Mouse (Mus musculus) forebrain, embryonic 10.5 days (tissue): ENCODE data around the gene Edem1. TPM values are rescaled to one million over a fixed set of nuclear protein-coding genes. Genes with fewer than 3 reads are reported as not detected.
"Not testable (repeated sequence)": the region's sequence is repeated elsewhere in the genome, so short reads cannot be mapped to it uniquely, and the experiment has no call there.

Experiments used
- DNase-seq: peaks from one replicate; pipeline ENCODE4 v3.0.0-alpha.2; 2017; ENCODE audit warnings: low spot score; ENCODE audit errors: extremely low spot score
- H3K27ac ChIP-seq: fragments of 300-500 bp; sonication (generic); 2 replicates; pipeline ENCODE4 v1.5.1; 2016; ENCODE audit warnings: mild to moderate bottlenecking
- H3K27me3 ChIP-seq: fragments of 300-500 bp; sonication (generic); 2 replicates; pipeline ENCODE4 v1.6.1; 2016; ENCODE audit warnings: mild to moderate bottlenecking; ENCODE audit not compliant: poor library complexity, severe bottlenecking
- H3K36me3 ChIP-seq: fragments of 300-500 bp; sonication (generic); replicated peaks from 2 replicates; pipeline ENCODE4 v1.6.1; 2016; ENCODE audit warnings: mild to moderate bottlenecking, moderate library complexity
- H3K4me1 ChIP-seq: fragments of 300-500 bp; sonication (generic); 2 replicates; pipeline ENCODE4 v1.6.1; 2016
- H3K4me3 ChIP-seq: fragments of 300-500 bp; sonication (generic); 2 replicates; pipeline ENCODE4 v1.5.1; 2016; ENCODE audit warnings: mild to moderate bottlenecking, moderate library complexity
- H3K9me3 ChIP-seq: fragments of 300-500 bp; sonication (generic); 2 replicates; pipeline ENCODE4 v1.6.1; 2016; ENCODE audit warnings: mild to moderate bottlenecking, moderate library complexity
- WGBS: fragments of 180-500 bp; shearing (Covaris S2); methylation state at CpG from one replicate; pipeline ENCODE4 v1.1.7; 2016; 5-methylcytosine and 5-hydroxymethylcytosine counted together
- polyA plus RNA-seq: library from polyadenylated mRNA; unstranded; fragments of >200 nt; fragmentation: Nextera tagmentation; extraction: Ambion mirVana; gene quantifications from 2 replicates; pipeline ENCODE4 v1.2.1, GENCODE M21; 2016

Edem1 gene
- polyA plus RNA-seq, 1 experiment from 2014 or later = 16.4 TPM

DNA sequence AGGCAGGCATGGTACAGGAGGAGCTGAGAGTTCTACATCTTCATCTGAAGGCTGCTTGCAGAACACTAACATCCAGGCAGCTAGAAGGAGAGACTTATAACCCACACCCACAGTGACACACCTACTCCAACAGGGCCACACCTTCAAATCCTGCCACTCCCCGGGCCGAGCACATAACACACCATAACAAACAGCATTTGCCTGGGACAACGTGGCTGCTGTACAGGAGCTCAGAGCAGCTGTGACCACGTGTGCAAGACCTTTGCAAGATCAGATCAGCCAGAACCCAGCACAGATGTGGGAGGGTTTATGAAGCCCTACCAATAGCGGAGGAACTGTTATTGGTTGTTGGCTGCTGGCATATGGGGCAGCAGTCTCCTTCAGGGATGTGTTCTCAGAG, 37.9 kb downstream of the Edem1 start:
- no peak overlapping the region for H3K27ac ChIP-seq
- DNase-seq = no peak
- H3K4me1 ChIP-seq = no peaks in the 10 kb centered on the region
- H3K27me3 ChIP-seq = no peaks in the 10 kb centered on the region
- WGBS = 75% methylated on average over 5 of the region's 5 CpGs
- peaks cover 4% of the 10 kb centered on the region for H3K36me3 ChIP-seq
- H3K4me3 ChIP-seq = no peak overlapping the region
- H3K9me3 ChIP-seq = peaks cover 3% of the 10 kb centered on the region; the same call in 1 of the 2 replicates

GRCm38 (mm10) chr6:108869031-108869430, 40.6 kb downstream of the Edem1 start:
- not testable (repeated sequence) for H3K27ac ChIP-seq, H3K4me3 ChIP-seq, DNase-seq, H3K4me1 ChIP-seq, H3K9me3 ChIP-seq, H3K36me3 ChIP-seq, H3K27me3 ChIP-seq
- 52% methylated on average over 2 of the region's 2 CpGs for WGBS

- H3K27me3 ChIP-seq = no peaks in the 10 kb centered on the region
- H3K27ac ChIP-seq = no peak overlapping the region
- H3K9me3 ChIP-seq = no peaks in the 10 kb centered on the region
- DNase-seq = no peak
- no peak overlapping the region for H3K4me3 ChIP-seq
- 89% methylated on average over 2 of the region's 2 CpGs for WGBS
- H3K36me3 ChIP-seq = no peaks in the 10 kb centered on the region
- H3K4me1 ChIP-seq = no peaks in the 10 kb centered on the region
These were observed 42.0 kb downstream of the Edem1 start for GRCm38 (mm10) chr6:108870421-108870820.

GRCm38 (mm10) chr6:108871251-108871650, 42.8 kb downstream of the Edem1 start:
- no peak for DNase-seq
- Histone ChIP-seq H3K36me3 (no peaks in the 10 kb centered on the region), H3K4me3 (no peak overlapping the region), H3K9me3 (no peaks in the 10 kb centered on the region), H3K27me3 (no peaks in the 10 kb centered on the region), H3K4me1 (peaks cover 6% of the 10 kb centered on the region), H3K27ac (no peak overlapping the region)
- 93% methylated on average over 4 of the region's 4 CpGs for WGBS

GRCm38 (mm10) chr6:108875344-108875743, 46.9 kb downstream of the Edem1 start:
- Histone ChIP-seq H3K27me3 (no peaks in the 10 kb centered on the region), H3K4me3 (no peak overlapping the region), H3K36me3 (no peaks in the 10 kb centered on the region), H3K27ac (no peak overlapping the region), H3K4me1 (peaks cover 10% of the 10 kb centered on the region), H3K9me3 (peaks cover 6% of the 10 kb centered on the region; the same call in 1 of the 2 replicates)
- DNase-seq = no peak
- WGBS = 91% methylated on average over 1 of the region's 1 CpGs

DNA sequence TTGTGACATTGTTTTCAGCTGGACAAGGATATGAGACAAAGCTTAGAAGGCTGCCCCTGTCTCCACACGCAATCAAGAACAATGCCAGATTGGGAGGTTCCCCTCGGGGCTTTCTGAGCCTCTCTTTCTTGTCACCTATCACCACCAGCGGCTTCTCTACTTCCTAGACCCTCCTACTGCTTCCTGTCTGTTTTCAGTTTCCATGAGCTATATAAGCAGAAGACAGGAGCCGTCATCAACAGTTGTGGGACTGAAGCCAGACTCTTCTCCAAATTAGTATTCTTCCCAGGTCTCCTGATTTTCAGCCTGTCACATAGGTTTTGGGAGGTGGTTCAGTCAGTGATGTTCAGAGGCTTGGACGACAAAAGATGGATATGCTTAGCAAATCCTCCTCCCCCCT, 47.6 kb downstream of the Edem1 start:
- Histone ChIP-seq H3K27ac (no peak overlapping the region), H3K4me1 (peaks cover 10% of the 10 kb centered on the region), H3K27me3 (no peaks in the 10 kb centered on the region), H3K4me3 (no peak overlapping the region), H3K9me3 (peaks cover 6% of the 10 kb centered on the region; the same call in 1 of the 2 replicates), H3K36me3 (no peaks in the 10 kb centered on the region)
- WGBS = 47% methylated on average over 5 of the region's 5 CpGs
- no peak for DNase-seq

DNA sequence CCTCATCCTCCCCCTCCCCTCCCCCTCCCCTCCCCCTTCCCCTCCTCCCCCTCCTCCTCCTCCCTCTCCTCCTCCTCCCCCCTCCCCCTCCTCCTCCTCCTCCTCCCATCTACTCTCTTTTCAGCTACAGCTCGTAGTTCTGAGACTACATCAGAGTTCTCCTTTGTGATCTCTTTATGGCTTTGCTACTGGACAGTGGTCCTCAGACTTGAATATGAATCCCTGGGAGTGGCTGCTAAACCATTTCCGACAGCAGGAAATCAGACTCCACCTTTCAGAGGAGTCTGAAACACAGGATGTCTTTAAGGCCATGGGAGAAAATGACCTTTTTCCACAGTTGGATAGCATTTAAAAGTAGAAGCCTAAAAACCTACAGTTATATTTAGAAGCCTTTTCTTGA, 48.0 kb downstream of the Edem1 start:
- no peak overlapping the region for H3K27ac ChIP-seq
- WGBS = 61% methylated on average over 2 of the region's 2 CpGs

DNA sequence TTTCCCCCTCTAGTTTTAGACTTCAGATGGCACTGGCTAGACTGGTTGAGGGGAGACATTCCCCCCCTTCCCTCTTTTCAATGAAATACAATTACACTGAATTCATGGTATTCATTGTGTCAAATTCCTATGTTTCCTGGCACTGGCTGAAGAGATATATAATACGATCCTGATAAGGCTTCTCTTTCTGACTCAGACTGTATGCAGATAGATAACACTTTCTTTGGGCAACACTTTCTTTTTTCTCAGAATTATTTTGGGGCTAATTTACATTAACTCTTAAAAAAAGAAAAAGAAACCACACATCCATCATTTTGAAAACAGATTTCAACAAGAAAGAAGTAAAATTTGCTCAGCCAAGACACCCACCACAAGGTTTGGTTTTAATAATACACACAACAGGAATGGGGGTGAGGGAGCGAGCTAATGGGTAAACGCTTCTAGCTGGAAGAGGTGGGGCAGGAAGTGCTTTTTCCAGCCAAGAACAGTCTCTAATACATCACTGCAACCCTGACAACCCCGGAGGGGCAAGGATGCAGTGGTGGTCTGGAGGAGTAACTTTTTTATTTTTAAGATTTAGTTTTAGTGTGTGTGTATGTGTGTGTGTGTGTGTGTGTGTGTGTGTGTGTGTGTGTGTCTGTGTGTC, 52.0 kb downstream of the Edem1 start:
- Histone ChIP-seq H3K4me3 (no peak overlapping the region), H3K27me3 (no peaks in the 10 kb centered on the region), H3K36me3 (no peaks in the 10 kb centered on the region), H3K4me1 (peaks cover 10% of the 10 kb centered on the region), H3K9me3 (peaks cover 6% of the 10 kb centered on the region; the same call in 1 of the 2 replicates), H3K27ac (no peak overlapping the region)
- 87% methylated on average over 4 of the region's 4 CpGs for WGBS
- DNase-seq = no peak

More for the DNA sequence above, 48.0 kb downstream of the Edem1 start:
- H3K9me3 ChIP-seq = peaks cover 6% of the 10 kb centered on the region; the same call in 1 of the 2 replicates
- no peaks in the 10 kb centered on the region for H3K27me3 ChIP-seq
- H3K4me1 ChIP-seq = peaks cover 10% of the 10 kb centered on the region
- no peak overlapping the region for H3K4me3 ChIP-seq
- H3K36me3 ChIP-seq = no peaks in the 10 kb centered on the region
- no peak for DNase-seq

DNA sequence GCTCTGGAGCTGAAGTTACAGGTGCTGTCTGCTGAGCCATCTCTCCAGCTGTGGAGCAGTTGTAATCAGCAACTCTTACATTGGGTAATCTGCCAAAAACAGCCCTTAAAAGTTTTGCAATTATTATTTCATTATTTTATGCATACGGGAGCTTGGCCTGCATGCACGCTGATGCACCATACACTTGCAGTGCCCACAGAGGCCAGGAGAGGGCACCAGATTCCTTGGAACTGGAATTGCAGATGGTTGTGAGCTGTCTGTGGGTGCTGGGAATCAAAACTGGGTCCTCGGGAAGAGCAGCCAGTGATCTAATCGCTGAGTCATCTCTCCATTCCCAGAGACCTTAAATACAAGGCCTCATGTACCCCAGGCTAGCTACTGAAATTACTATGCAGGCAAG, 52.6 kb downstream of the Edem1 start:
- H3K9me3 ChIP-seq = peaks cover 6% of the 10 kb centered on the region; the same call in 1 of the 2 replicates
- no peak overlapping the region for H3K27ac ChIP-seq
- H3K27me3 ChIP-seq = no peaks in the 10 kb centered on the region
- peaks cover 6% of the 10 kb centered on the region for H3K4me1 ChIP-seq
- no peak overlapping the region for H3K4me3 ChIP-seq
- WGBS = 94% methylated on average over 4 of the region's 4 CpGs
- H3K36me3 ChIP-seq = no peaks in the 10 kb centered on the region
- no peak for DNase-seq

DNA sequence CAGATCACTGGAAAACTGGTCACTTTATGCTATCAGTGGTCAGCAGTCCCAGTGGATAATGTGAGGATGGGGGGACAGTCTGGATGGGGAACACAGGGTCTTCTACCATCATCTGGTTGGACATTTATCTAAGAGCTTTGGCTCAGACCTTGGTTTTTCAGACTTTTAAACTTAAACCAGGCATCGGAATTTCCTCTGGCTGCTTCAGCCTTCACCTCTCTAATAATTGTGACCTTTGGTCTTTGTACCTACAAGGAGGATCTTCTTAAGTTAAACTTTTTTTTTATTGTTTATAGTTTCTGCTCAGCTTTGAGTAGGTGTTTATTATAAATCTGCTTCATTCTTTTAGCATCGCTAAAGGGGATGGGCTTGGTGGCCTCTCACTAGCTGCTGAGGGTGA, 55.4 kb downstream of the Edem1 start:
- H3K36me3 ChIP-seq = no peaks in the 10 kb centered on the region
- H3K4me3 ChIP-seq = no peak overlapping the region
- no peak for DNase-seq
- no peaks in the 10 kb centered on the region for H3K4me1 ChIP-seq
- no peak overlapping the region for H3K27ac ChIP-seq
- no peaks in the 10 kb centered on the region for H3K27me3 ChIP-seq
- 97% methylated on average over 2 of the region's 2 CpGs for WGBS
- peaks cover 6% of the 10 kb centered on the region; the same call in 1 of the 2 replicates for H3K9me3 ChIP-seq

DNA sequence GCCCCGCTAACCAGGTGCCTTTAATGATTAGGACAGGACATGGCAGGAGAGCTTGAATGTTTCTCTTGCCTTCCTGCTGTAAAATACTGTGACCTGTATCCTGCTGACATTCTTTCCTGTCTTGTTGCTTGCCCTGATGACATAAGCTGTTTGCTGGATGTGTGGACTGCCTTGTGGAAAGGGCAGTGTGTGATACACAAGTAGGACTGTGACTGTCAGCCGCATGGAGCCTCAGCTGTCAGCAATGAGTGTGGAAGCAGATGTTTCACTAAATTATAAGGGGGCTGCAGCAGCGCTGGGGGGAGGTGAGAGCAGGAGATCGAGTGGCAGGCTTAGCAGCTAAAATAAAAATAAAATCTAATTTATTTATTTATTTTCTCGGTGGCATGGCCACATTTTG, 56.2 kb downstream of the Edem1 start:
- H3K36me3 ChIP-seq = no peaks in the 10 kb centered on the region
- H3K4me3 ChIP-seq = no peak overlapping the region
- WGBS = 80% methylated on average over 5 of the region's 5 CpGs
- DNase-seq = no peak
- H3K27me3 ChIP-seq = no peaks in the 10 kb centered on the region
- no peaks in the 10 kb centered on the region for H3K4me1 ChIP-seq
- H3K27ac ChIP-seq = no peak overlapping the region
- no peaks in the 10 kb centered on the region; the same call in 1 of the 2 replicates for H3K9me3 ChIP-seq

GRCm38 (mm10) chr6:108886346-108886745, 57.9 kb downstream of the Edem1 start:
- DNase-seq = no peak
- 72% methylated on average over 4 of the region's 4 CpGs for WGBS

DNA sequence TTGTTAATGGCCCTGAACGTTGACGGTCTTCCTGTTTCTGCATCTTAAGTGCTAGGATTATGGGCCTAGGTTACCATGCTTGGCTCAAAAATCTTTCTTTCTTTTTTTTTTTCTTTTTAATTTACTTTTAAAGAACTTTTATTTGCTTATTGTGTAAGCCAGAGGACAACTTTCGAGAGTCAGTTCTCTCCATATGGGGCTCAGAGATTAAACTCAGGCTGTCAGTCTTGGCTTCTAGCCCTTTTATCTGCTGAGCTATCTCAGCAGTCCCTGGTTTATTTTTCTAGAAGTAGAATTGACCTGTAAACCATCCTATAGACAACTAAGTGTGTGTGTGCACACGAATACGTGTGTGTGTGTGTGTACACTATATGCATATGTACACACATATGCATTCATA, 64.1 kb downstream of the Edem1 start:
- no peak overlapping the region for H3K27ac ChIP-seq
- DNase-seq = no peak
- WGBS = 85% methylated on average over 5 of the region's 5 CpGs
- no peaks in the 10 kb centered on the region for H3K4me1 ChIP-seq
- H3K9me3 ChIP-seq = no peaks in the 10 kb centered on the region
- H3K27me3 ChIP-seq = no peaks in the 10 kb centered on the region
- H3K36me3 ChIP-seq = no peaks in the 10 kb centered on the region
- H3K4me3 ChIP-seq = no peak overlapping the region

More at GRCm38 (mm10) chr6:108886346-108886745, 57.9 kb downstream of the Edem1 start:
- Histone ChIP-seq H3K27me3 (no peaks in the 10 kb centered on the region), H3K27ac (no peak overlapping the region), H3K9me3 (no peaks in the 10 kb centered on the region; the same call in 1 of the 2 replicates), H3K4me1 (no peaks in the 10 kb centered on the region), H3K4me3 (no peak overlapping the region), H3K36me3 (no peaks in the 10 kb centered on the region)
